Mouse (Mus musculus): ENCODE measurements around the gene Aspn. TPM values are rescaled to one million over a fixed set of nuclear protein-coding genes. Genes with fewer than 3 reads are reported as not detected.

The Aspn gene
- polyA plus RNA-seq, 2 experiments = 76.8 to 120 TPM

GRCm38 (mm10) chr13:49556924-49557323 lies 12.7 kb downstream of the Aspn start:
- H3K27ac ChIP-seq (replicated peaks; ENCODE audit: low read depth, low read length) = no peak overlapping the region
- no peak for TF ChIP-seq POLR2A (IDR thresholded peaks at IDR 0.05; ENCODE audit: borderline replicate concordance, extremely low read depth, insufficient read depth, insufficient read length)
- DNase-seq (ENCODE audit: low spot score) (no peak), ATAC-seq (ENCODE audit: low FRiP score, low read depth) (no peak)
- WGBS = 57% methylated on average over 1 of the region's 1 CpGs
- H3K27me3 ChIP-seq (ENCODE audit: control insufficient read depth, insufficient read depth, low read length) = no peaks in the 10 kb centered on the region
- no peak overlapping the region for H3K4me2 ChIP-seq (replicated peaks; ENCODE audit: low read depth, low read length, severe bottlenecking)
- no peaks in the 10 kb centered on the region for H3K36me3 ChIP-seq (ENCODE audit: control insufficient read depth, insufficient read depth, low read length)
- no peaks in the 10 kb centered on the region for H3K9me3 ChIP-seq (ENCODE audit: control insufficient read depth, low read length)
- H3K4me3 ChIP-seq (replicated peaks; ENCODE audit: low read length) = no peak overlapping the region
- no peaks in the 10 kb centered on the region for H3K4me1 ChIP-seq (ENCODE audit: control insufficient read depth, insufficient read depth, low read length)
- H3K9ac ChIP-seq (ENCODE audit: low read depth, low read length, severe bottlenecking) = no peak overlapping the region

GRCm38 (mm10) chr13:49559185-49559584 lies 14.9 kb downstream of the Aspn start:
- DNase-seq (ENCODE audit: low spot score) = no peak

DNA sequence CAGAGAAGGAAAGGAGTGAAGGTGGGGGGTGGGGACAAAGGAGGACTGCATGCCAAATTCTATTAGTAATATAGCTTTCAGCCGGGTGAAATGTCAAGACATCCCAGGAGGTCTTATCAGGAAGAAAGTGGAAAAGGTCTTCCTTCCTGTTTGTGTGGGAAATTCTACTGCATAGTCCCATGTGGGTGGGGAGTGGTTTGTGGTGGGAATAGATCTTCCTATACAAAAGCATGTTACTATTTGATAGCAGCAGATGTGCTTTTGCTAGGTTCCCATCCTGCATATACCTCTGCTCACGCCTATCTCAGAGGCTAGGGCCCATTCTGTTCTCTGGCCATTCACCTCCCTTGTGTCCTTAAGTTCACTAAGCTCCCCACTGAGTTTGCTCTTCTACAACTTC lies 16.6 kb downstream of the Aspn start:
- Histone ChIP-seq H3K9ac (ENCODE audit: low read depth, low read length, severe bottlenecking) (no peak overlapping the region), H3K4me1 (ENCODE audit: control insufficient read depth, insufficient read depth, low read length) (no peaks in the 10 kb centered on the region), H3K36me3 (ENCODE audit: control insufficient read depth, insufficient read depth, low read length) (no peaks in the 10 kb centered on the region), H3K4me2 (replicated peaks; ENCODE audit: low read depth, low read length, severe bottlenecking) (no peak overlapping the region), H3K27ac (replicated peaks; ENCODE audit: low read depth, low read length) (no peak overlapping the region), H3K27me3 (ENCODE audit: control insufficient read depth, insufficient read depth, low read length) (no peaks in the 10 kb centered on the region), H3K4me3 (replicated peaks; ENCODE audit: low read length) (no peak overlapping the region), H3K9me3 (ENCODE audit: control insufficient read depth, low read length) (no peaks in the 10 kb centered on the region)
- DNase-seq (ENCODE audit: low spot score) (no peak), ATAC-seq (ENCODE audit: low FRiP score, low read depth) (no peak)
- WGBS = 62% methylated on average over 2 of the region's 2 CpGs
- TF ChIP-seq POLR2A (IDR thresholded peaks at IDR 0.05; ENCODE audit: borderline replicate concordance, extremely low read depth, insufficient read depth, insufficient read length) = no peak

More at GRCm38 (mm10) chr13:49559185-49559584, 14.9 kb downstream of the Aspn start:
- Histone ChIP-seq H3K27ac (replicated peaks; ENCODE audit: low read depth, low read length) (no peak overlapping the region), H3K36me3 (ENCODE audit: control insufficient read depth, insufficient read depth, low read length) (no peaks in the 10 kb centered on the region), H3K4me2 (replicated peaks; ENCODE audit: low read depth, low read length, severe bottlenecking) (no peak overlapping the region), H3K4me3 (replicated peaks; ENCODE audit: low read length) (no peak overlapping the region), H3K9me3 (ENCODE audit: control insufficient read depth, low read length) (no peaks in the 10 kb centered on the region), H3K4me1 (ENCODE audit: control insufficient read depth, insufficient read depth, low read length) (no peaks in the 10 kb centered on the region), H3K9ac (ENCODE audit: low read depth, low read length, severe bottlenecking) (no peak overlapping the region), H3K27me3 (ENCODE audit: control insufficient read depth, insufficient read depth, low read length) (no peaks in the 10 kb centered on the region)
- no peak for ATAC-seq (ENCODE audit: low FRiP score, low read depth)
- 45% methylated on average over 2 of the region's 2 CpGs for WGBS
- TF ChIP-seq POLR2A (IDR thresholded peaks at IDR 0.05; ENCODE audit: borderline replicate concordance, extremely low read depth, insufficient read depth, insufficient read length) = no peak

DNA sequence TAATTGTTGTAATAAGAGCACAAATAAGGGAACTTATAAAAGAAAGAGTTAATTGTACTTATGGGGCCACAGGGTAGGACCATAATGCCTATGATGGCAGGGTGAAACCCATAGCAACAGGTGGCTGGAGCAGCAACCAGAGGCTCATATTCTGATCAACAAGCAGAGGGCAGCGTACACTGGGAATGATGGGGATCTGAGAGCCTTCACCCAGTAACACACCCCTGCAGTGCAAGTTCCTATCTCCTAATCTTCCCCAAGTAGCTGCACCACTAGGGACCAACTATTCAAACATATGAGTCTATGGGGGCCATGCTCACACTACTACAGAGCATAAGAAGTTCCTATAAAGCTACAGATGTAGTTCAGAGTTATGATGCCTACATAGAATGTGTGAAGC lies 20.1 kb downstream of the Aspn start:
- no peaks in the 10 kb centered on the region for H3K27me3 ChIP-seq (ENCODE audit: control insufficient read depth, insufficient read depth, low read length)
- no peak overlapping the region for H3K4me3 ChIP-seq (replicated peaks; ENCODE audit: low read length)
- no peaks in the 10 kb centered on the region for H3K36me3 ChIP-seq (ENCODE audit: control insufficient read depth, insufficient read depth, low read length)
- no peaks in the 10 kb centered on the region for H3K9me3 ChIP-seq (ENCODE audit: control insufficient read depth, low read length)
- no peaks in the 10 kb centered on the region for H3K4me1 ChIP-seq (ENCODE audit: control insufficient read depth, insufficient read depth, low read length)
- TF ChIP-seq POLR2A (IDR thresholded peaks at IDR 0.05; ENCODE audit: borderline replicate concordance, extremely low read depth, insufficient read depth, insufficient read length) = no peak
- H3K27ac ChIP-seq (replicated peaks; ENCODE audit: low read depth, low read length) = no peak overlapping the region
- ATAC-seq (ENCODE audit: low FRiP score, low read depth) (no peak), DNase-seq (ENCODE audit: low spot score) (no peak)
- H3K9ac ChIP-seq (ENCODE audit: low read depth, low read length, severe bottlenecking) = no peak overlapping the region
- WGBS = 100% methylated on average over 1 of the region's 1 CpGs
- H3K4me2 ChIP-seq (replicated peaks; ENCODE audit: low read depth, low read length, severe bottlenecking) = no peak overlapping the region

DNA sequence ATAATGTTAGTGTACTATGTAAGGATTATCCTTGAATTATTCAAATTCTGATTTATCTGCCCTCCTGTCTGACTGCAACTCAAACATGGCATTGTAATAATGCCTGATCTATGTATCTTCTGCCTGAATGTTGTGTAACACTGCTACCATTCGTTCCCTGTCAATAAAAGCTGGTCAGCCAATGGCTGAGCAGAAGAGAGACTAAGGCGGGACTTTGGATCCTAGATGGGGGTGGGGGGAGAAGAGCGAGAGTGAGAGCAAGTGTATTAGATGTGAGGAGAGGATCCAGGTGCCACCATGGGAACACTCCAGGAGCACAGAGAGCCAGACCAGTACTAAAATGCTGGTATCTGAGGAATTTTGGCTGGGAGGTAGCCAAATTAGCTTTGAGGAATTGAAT lies 26.1 kb downstream of the Aspn start:
- Histone ChIP-seq H3K27me3 (ENCODE audit: control insufficient read depth, insufficient read depth, low read length) (no peaks in the 10 kb centered on the region), H3K4me2 (replicated peaks; ENCODE audit: low read depth, low read length, severe bottlenecking) (no peak overlapping the region), H3K9ac (ENCODE audit: low read depth, low read length, severe bottlenecking) (no peak overlapping the region), H3K27ac (replicated peaks; ENCODE audit: low read depth, low read length) (no peak overlapping the region), H3K4me1 (ENCODE audit: control insufficient read depth, insufficient read depth, low read length) (no peaks in the 10 kb centered on the region), H3K4me3 (replicated peaks; ENCODE audit: low read length) (no peak overlapping the region), H3K36me3 (ENCODE audit: control insufficient read depth, insufficient read depth, low read length) (no peaks in the 10 kb centered on the region), H3K9me3 (ENCODE audit: control insufficient read depth, low read length) (no peaks in the 10 kb centered on the region)
- ATAC-seq (ENCODE audit: low FRiP score, low read depth) (no peak), DNase-seq (ENCODE audit: low spot score) (no peak)
- TF ChIP-seq POLR2A (IDR thresholded peaks at IDR 0.05; ENCODE audit: borderline replicate concordance, extremely low read depth, insufficient read depth, insufficient read length) = no peak
- 73% methylated on average over 3 of the region's 3 CpGs for WGBS

DNA sequence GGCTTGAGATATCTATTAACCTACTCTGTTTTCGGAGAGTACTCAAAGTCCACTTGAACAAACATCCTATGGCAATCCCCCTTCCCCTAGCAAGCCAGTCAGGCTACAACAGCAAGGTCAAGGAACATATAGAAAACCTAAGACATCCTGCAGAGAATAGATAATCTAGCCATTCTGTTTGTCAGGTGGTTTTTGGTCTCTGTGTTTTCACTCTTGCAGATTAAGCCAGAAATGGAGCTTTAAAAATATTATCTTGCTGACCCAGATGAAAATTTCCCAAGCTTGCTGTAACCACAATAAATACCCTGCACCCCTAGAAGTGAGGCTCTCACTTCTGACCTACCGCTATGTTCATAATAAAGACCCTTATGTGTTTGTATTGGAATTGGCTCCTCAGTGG lies 27.2 kb downstream of the Aspn start:
- 0 out of 2 replicates have a peak, but pooled peaks have one; percentile 30 for ATAC-seq (ENCODE audit: low FRiP score, low read depth)
- Histone ChIP-seq H3K36me3 (ENCODE audit: control insufficient read depth, insufficient read depth, low read length) (no peaks in the 10 kb centered on the region), H3K4me2 (replicated peaks; ENCODE audit: low read depth, low read length, severe bottlenecking) (no peak overlapping the region), H3K9me3 (ENCODE audit: control insufficient read depth, low read length) (no peaks in the 10 kb centered on the region), H3K27ac (replicated peaks; ENCODE audit: low read depth, low read length) (0 out of 2 replicates have a peak overlapping the region, but pooled peaks have one; percentile 7), H3K27me3 (ENCODE audit: control insufficient read depth, insufficient read depth, low read length) (no peaks in the 10 kb centered on the region), H3K9ac (ENCODE audit: low read depth, low read length, severe bottlenecking) (no peak overlapping the region), H3K4me3 (replicated peaks; ENCODE audit: low read length) (no peak overlapping the region), H3K4me1 (ENCODE audit: control insufficient read depth, insufficient read depth, low read length) (no peaks in the 10 kb centered on the region)
- 80% methylated on average over 2 of the region's 2 CpGs for WGBS
- DNase-seq (ENCODE audit: low spot score) = no peak
- TF ChIP-seq POLR2A (IDR thresholded peaks at IDR 0.05; ENCODE audit: borderline replicate concordance, extremely low read depth, insufficient read depth, insufficient read length) = no peak
